Mouse (Mus musculus): ENCODE results near the gene Nmrk2.

- TF ChIP-seq CTCF (IDR thresholded peaks at IDR 0.05; ENCODE audit: borderline replicate concordance, insufficient read depth, low read length) (no peak), POLR2A (IDR thresholded peaks at IDR 0.05; ENCODE audit: low read depth, low read length) (peak; percentile 31; the same call in 1 of the 2 replicates)
Measured at GRCm38 (mm10) chr10:81191342-81191982, 10.4 kb downstream of the Nmrk2 start.

All from embryonic fibroblast, embryonic 13.5 days (primary cell).